Mouse (Mus musculus) CD4-positive, CD25-positive, alpha-beta regulatory T cell, adult 2 months (primary cell): ENCODE measurements around the gene Scnn1a.
A peak's percentile ranks its signal among the peaks of the same experiment; 100 is the strongest.

ENCODE experiments used
- DNase-seq: peaks from one replicate; pipeline ENCODE4 v3.0.0-alpha.2; 2012; ENCODE audit warnings: low read depth, low spot score

Scnn1a gene

DNA sequence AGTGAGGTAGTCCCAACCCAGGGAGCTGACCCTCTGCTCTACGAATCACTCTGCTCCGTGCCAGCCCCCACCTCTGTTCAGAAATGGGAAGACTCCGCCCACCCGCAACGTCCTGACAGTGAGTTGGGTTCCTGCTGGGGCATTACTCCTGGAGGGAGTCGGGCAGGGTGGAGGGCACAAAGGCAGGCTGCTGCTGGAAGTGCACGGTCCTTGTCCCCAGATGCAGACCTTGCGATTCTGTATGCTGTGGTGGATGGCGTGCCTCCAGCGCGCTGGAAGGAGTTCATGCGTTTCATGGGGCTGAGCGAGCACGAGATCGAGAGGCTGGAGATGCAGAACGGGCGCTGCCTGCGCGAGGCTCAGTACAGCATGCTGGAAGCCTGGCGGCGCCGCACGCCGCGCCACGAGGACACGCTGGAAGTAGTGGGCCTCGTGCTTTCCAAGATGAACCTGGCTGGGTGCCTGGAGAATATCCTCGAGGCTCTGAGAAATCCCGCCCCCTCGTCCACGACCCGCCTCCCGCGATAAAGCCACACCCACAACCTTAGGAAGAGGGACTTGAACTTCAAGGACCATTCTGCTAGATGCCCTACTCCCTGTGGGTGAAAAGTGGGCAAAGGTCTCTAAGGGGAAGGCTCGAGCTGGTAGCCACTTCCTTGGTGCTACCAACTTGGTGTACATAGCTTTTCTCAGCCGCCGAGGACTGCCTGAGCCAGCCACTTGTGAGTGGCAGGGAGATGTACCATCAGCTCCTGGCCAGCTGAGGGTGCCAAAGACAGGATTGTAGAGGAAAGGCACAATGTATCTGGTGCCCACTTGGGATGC, 41.2 kb downstream of the Scnn1a start:
- no peak for DNase-seq

DNA sequence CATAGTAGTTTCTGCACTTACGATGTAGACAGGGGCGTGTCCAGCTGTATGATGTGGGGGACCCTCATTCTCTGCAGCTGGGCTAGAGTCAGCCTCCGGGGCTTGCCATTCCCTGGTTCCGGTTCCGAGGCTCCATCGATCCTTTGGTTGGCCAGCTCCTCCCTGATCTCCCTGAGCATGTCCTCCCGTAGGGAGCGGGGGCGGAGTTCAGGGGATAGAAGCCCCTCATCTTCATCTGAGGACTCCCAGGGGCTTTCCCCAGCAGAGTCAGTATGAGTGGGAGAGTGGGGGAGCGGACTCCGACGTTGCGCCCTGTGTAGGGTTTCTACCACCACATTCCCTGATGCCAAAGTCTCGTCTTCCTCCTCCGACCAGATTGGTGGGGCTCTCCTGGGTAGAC, 42.6 kb downstream of the Scnn1a start:
- no peak for DNase-seq

DNA sequence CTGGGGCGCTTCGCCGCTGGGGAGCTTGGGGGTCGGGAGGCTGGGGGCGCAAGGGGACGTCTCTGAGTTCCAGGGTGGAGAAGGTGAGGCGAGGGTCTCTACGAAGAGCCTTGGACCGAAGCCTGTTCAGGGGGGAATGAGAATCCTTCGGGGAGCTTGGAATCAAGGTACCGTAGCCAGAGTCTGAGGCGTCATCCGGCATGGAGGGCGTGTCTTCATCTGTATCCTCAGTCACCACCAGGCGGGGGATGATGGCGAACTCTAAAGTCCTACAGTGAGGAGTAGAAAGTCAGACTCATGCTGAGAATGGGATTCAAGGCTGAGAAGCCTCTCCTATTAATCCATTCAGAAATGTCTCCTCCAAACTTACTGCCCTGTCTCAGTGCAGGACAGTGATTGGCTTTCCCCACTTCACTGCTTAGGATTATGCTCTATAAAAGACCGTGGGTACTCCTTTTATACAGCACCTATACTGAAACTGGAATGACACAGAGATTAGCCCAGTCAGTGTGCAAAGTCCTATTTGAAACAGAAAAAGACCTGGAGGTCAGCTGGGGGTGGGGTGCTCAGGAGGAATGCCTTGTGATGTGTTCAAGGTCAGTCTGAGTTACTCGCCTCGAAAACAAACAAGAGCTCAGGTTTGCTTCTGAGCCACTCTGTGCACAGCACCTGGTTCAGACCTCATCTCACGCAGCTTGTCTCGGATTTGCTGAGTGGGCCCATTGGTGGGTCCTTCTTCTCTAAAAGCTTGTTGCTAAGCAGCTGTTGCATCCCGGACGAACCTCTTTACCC, 43.2 kb downstream of the Scnn1a start:
- no peak for DNase-seq

DNA sequence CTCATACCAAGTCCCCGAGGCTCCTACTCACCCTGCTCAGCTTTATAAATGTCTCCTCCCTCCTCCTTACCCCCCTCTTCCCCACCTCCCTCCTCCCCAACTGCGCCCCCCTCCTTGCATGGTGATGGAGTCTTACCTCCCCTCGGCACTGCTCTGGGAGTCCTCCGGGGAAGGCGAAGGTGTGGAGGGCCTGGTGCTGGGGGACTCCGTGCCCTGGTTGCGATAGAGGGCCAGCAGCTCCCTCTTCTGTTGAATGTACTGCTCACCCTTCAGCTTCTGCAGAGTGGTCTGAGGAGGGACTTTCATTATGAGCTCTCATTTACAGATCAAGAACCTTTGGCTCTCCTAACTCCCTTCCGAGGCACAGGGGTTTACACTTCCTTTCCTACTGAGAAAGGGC, 44.0 kb downstream of the Scnn1a start:
- DNase-seq: no peak

DNA sequence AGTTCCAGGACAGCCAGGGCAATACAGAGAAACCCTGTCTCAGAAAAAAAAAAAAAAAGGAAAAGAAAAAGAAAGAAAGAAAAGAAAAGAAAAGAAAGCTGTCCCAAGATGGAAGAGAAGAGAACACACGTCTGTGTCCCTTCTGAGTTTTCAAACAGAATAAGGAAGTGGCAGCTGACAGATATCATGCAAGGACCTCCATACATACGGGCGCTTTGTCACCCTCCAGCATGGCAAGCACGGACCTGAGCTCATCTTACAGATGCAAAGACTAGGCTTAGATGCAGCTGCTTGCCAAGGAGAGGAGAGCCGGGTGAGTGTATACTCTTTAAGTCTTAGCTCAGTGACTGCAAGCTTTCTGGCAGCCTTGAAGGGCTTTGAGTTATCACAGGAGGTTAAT, 45.1 kb downstream of the Scnn1a start:
- no peak for DNase-seq

DNA sequence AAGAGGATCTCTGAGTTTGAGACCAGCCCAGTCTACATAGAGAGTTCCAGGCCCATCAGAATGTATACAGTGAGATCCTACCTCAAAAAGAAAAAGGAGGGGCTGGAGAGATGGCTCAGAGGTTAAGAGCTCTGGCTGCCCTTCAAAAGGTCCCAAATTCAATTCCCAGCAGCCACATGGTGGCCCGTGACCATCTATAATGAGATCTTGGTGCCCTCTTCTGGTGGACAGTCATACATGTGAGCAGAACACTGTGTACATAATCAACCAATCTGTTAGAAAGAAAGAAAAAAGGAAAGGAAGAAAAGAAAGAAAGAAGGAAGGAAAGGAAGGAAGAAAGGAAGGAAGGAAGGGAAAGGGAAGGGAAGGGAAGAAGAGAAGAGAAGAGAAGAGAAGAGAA, 45.7 kb downstream of the Scnn1a start:
- peak; percentile 57 for DNase-seq

DNA sequence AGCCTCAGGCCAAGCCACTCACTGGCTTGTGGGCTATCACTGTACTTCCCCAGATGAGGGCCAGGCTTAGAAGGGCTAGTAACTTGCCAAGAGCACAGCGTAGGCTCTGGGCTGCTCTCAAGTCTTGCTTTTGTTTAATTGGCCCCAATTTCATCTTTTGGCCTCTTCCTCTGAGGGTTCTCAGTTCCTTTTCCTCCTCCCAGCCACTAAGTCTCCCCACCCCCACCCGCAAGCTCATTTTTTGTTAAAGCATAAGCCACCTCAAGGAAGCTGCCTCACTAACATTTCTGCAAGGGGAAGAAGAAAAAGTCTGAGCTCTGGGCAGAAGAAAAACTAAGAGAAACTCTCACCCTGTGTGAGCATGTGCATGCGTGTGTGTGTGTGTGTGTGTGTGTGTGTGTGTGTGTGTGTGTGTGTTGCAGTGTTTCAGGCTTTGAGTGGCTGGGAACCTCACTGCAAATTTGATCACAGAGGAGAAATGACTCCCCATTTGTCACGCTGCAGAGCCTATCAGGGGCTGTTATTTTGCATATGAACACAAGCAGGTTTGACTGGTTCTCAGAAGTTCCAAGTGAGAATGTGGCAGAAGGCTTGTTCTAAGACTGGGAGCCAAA, 47.4 kb downstream of the Scnn1a start:
- peak; percentile 62 for DNase-seq

DNA sequence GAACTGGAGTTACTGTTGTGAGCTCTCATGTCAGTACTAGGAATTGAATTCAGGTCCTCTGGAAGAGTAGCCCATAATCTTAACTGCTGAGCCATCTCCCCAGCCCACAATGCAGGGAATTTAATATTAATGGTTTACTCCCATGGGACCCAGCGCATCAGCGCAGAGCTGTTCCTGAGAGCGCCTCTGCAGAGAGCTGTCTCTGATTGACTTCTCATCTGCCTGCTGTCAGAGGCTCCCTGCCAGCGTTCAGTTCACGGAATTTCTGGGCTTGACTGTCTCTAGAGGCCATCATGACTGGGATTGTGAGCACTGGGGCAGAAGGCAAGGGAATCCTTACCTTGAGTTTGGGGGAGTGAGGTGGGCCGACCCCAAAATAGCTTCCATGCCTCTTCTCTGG, 56.6 kb downstream of the Scnn1a start:
- DNase-seq: no peak

DNA sequence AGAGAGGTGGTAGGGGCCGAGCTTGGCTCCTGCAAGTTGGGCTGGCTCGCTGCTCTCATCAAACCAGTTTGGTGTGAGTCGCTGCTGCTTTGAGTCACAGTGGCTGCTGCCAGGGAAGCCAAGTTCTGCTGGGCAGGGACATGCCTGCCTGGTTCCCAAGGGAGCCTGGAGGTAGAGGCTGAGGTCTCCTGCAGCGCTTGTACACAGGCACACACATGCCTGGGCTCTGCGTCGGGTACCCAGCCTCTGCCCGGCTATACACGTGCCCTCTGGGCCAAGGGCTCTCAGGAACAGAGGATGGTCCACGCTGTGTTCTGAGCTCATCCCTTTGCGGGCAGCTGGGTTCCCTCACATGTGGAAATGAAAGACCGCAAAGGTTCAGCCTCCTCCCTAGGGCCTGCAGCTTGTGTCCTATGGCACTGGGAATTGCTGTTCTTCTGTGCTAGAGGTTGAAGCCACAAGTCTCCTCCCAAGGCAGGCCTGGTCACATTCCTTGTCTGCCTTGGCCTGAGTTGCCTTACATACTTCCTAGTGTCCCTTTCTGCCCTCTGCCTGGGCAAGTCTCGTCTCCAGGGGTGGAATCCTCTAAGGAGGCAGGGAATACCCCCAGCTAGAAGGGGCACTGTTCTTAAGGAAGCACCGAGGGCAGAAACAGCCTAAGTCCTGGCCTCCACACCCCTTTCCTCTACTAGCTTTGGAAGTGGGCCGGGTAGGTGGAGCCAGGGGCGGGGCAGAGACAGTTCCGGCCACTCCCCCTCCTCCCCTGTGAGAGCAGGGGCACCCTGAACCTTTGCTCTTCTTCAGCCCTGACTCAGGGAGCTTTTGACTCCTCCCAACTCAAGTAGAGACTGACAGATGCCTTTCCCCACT, 57.4 kb downstream of the Scnn1a start:
- peak; percentile 69 for DNase-seq

DNA sequence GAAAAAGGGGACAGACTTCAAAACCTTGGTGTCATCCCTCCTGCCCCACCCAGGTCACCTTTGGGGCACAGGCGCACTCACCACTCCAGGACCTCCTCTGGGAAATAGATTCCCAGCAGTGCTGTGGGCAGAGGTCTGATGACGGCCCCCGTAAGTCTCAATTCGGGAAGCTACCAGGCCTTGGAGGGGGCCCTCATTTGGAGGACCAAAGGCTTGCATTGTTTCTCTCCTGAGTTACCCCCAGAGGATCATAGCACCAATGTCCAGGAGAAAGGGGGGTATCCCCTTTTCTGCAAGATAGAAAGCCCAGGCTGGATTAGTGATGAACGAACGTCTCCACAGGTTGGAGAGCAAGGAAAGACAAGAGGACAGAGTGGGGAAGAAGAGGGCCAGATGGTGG, 58.2 kb downstream of the Scnn1a start:
- no peak for DNase-seq

DNA sequence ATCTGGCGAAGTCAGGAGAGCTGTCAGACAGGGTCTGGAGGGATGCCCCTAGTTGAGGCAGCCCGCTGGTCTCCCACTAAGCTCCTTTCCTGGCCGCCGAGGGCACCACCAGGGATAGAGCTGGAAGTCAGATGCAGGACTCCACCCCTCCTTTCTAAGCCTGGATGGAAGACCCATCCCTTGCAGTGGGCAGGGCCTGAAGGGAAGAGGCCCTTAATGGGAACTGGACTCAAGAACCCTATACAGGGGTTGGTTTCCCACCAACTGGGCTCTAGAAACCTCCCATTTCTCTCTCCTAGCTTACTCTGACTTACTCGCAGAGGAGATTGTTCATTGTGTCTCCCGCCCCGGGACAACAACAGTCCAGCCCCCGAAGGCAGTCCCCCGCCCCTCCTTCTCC, 59.3 kb downstream of the Scnn1a start:
- DNase-seq: no peak

DNA sequence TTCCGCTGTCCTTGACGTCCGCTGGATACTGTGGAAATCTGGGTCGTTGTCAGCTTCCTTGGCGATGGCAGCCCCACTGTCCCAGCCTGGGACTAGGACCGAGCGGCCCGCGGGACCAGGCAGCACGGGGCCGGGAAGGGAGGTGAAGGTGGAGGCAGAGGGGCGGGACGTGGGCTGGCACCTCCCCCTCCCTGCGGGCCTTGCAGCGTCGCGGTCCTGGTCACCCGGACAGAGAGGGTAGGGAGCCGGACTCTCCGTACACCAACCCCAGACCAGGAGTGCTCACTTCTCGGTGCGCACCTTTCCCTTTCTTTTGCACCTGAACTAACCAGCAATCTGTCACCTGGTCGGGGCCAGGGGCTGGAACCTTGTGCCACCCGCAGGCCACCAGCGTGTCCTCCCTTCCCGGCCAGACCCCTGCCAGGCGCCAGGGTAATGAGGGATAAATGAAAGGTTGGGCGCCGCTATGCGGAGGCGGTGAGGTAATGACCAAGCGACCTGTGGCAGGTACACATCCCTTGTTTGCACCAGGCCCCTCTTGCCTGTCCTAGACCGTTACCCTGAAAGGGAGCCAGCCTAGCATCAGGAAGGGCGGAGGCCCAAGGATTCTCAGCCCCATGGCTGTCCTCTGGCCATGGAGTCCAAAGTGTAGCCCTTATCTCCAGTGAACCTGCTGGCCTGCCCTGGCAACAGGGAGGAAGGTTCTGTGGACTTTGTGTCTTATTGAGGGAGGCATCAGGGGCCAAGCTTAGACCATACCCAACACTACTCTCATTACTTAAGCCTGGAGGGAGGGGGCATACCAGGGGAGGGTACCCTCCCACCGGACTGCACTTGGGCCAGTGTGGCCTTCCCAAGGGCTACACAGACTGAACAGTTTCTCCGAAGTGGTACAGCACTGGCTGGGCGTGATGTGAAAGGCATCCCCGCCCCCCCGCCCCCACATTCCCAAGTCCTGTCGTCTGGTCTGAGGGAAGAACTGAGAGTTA, 60.2 kb downstream of the Scnn1a start, which contains the start of gene Plekhg6:
TSS of gene Plekhg6 (minus strand) at position 422 of the 989 bp plus-strand sequence.
- no peak for DNase-seq

DNA sequence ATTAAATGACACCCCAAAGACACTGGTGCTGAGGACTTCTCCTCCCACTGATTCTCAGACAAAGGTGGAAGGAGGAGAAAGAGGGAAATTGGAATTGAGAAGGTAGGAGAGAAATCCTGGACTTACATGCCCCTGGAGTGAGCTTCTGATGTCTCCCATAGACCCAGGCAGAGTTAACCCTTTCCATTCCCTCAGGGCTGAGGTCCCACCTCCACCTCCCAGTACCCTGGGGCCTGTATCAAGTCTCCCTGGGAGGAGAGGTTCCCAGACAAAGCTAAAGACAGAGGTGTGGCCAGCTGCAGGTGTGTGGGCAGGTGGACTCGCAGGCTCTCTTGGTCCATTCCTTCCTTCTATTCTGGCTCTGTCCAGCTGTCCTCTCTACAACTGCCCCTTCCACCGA, 61.6 kb downstream of the Scnn1a start:
- no peak for DNase-seq

DNA sequence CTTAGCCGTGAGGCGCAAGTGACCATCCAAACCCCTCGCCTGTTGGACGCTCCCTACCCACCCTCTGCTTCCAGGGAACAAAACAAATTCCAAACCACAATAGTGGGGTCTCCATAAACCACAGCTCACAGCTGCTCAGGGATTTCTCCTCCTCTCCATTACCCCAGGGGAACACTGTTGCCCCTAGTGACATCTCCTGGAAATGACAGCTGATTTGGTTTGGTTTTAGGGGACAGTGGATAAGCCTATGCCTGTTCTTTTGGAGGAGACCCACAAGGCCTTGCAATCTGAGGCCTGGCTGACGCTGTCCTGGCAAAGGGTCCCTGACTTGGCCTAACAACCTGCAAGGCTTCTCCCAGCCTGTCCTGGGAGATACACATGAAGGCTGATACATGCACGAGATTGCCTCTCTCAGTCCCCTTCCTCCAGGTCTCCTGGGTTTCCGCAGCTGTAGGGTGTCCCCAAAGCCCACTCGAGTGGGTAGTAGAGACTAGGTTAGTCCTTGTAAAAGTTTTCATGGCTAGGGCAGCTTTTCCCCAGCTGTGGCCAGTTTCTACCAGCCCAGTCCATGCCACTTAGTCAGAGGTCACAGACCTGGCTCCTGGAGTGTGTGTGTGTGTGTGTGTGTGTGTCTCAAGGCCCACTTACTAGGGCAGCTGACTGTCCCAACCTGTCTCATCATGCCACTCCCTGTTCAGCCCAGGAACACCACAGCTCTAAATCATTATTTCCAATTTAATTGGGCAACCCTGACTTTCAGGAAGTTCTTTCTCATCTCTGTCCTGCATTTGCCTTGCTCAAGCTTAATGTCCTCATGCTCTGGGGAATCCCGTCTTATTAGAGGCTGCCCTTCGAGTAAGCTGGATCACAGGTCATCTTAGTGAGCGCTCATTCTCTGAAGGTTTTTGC, 64.9 kb downstream of the Scnn1a start:
- DNase-seq: peak; percentile 55

DNA sequence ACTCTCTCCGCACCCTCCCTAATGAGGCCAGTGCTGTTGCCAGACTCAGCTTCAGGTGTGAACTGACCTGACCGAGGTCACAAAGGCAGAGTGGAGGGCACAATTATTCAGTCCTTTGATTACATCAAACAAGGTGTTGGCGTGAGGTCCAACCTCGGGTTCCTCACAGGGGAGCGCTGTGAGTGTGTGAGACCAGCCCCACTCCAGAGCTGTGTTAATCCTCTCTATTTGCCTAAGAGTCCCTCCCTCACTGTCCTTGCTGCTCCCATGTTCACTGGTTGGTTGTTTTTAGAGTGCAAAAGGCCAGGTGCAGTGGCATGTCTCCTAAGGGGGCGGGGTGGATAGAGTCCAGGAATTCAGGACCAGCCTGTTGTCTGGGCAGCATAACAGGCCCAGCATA, 65.6 kb downstream of the Scnn1a start:
- DNase-seq: no peak

DNA sequence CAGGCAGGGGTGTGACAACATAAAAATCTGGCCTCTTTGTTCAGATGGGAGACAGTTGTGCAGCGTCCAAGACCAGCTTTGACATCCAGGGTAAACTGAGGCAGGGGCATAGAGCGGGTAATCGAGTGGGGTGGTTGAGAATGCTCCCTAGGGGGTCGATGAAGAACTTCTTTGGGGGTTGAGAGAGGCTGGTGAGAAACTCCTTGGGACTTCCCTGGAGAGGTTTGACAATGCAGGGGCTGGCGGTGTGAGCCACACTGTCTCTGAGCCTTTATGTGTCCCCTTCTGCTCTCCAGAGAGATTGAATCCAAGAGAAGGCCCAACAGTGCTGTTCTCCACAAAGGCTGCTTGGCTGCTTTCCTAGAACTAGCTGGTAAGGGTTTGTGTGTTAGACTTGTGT, 69.4 kb downstream of the Scnn1a start:
- no peak for DNase-seq
